Mouse (Mus musculus) hindbrain, embryonic 14.5 days (tissue): Measurements from ENCODE around the gene Pde6h. TPM values are rescaled to one million over a fixed set of nuclear protein-coding genes. Genes with fewer than 3 reads are reported as not detected.
"Not testable (repeated sequence)": the region's sequence is repeated elsewhere in the genome, so short reads cannot be mapped to it uniquely, and the experiment has no call there.

Source experiments
- ATAC-seq: fragments of 200-750 bp; cut with Nextera tagmentation; 2 replicates; pipeline ENCODE4 v1.8.0; 2017; ENCODE audit warnings: moderate number of reproducible peaks, mild to moderate bottlenecking, moderate TSS enrichment, moderate library complexity; ENCODE audit not compliant: low FRiP score
- DNase-seq: peaks from one replicate; pipeline ENCODE4 v3.0.0-alpha.2; 2015; ENCODE audit warnings: low spot score
- H3K27ac ChIP-seq: fragments of 300-500 bp; sonication (generic); 2 replicates; pipeline ENCODE4 v1.5.1; 2014; ENCODE audit warnings: mild to moderate bottlenecking, moderate library complexity
- H3K27me3 ChIP-seq: fragments of 300-500 bp; sonication (generic); 2 replicates; pipeline ENCODE4 v1.6.1; 2014; ENCODE audit warnings: mild to moderate bottlenecking, low read length, mixed read lengths; ENCODE audit not compliant: control insufficient read depth, insufficient read depth
- H3K36me3 ChIP-seq: fragments of 300-500 bp; sonication (generic); replicated peaks from 2 replicates; pipeline ENCODE4 v1.6.1; 2014; ENCODE audit not compliant: control insufficient read depth, insufficient read depth
- H3K4me1 ChIP-seq: fragments of 300-500 bp; sonication (generic); replicated peaks from 2 replicates; pipeline ENCODE4 v1.6.1; 2014; ENCODE audit warnings: antibody characterized with exemption, low read length, mixed read lengths; ENCODE audit not compliant: control insufficient read depth, insufficient read depth
- H3K4me2 ChIP-seq: fragments of 300-500 bp; sonication (generic); replicated peaks from 2 replicates; pipeline ENCODE4 v1.6.1; 2014; ENCODE audit warnings: mild to moderate bottlenecking, moderate library complexity
- H3K4me3 ChIP-seq: fragments of 300-500 bp; sonication (generic); replicated peaks from 2 replicates; pipeline ENCODE4 v1.5.1; 2014; ENCODE audit warnings: mild to moderate bottlenecking, low read length
- H3K9ac ChIP-seq: fragments of 300-500 bp; sonication (generic); 2 replicates; pipeline ENCODE4 v1.6.1; 2014
- H3K9me3 ChIP-seq: fragments of 300-500 bp; sonication (generic); 2 replicates; pipeline ENCODE4 v1.6.1; 2016; ENCODE audit warnings: low read length; ENCODE audit not compliant: control insufficient read depth
- WGBS: fragments of 180-500 bp; shearing (Covaris S2); extraction: QIAGEN DNeasy Blood & Tissue Kit; methylation state at CpG from one replicate; pipeline ENCODE4 v1.1.7; 2014; 5-methylcytosine and 5-hydroxymethylcytosine counted together
- polyA plus RNA-seq: library from polyadenylated mRNA; unstranded; fragments of >200 nt; fragmentation: Nextera tagmentation; extraction: Ambion mirVana; gene quantifications from 2 replicates; pipeline ENCODE4 v1.2.1, GENCODE M21; 2014

Gene Pde6h
- polyA plus RNA-seq, 1 experiment from 2014 or later, result 0.48 TPM

GRCm38 (mm10) chr6:136957062-136957461, 33.4 kb downstream of the Pde6h start:
- H3K4me2 ChIP-seq, result no peak overlapping the region
- H3K36me3 ChIP-seq, result no peaks in the 10 kb centered on the region
- no peak overlapping the region for H3K27ac ChIP-seq
- H3K4me1 ChIP-seq, result no peaks in the 10 kb centered on the region
- no peak overlapping the region for H3K4me3 ChIP-seq
- no peaks in the 10 kb centered on the region for H3K9me3 ChIP-seq
- ATAC-seq (no peak; the same call in 1 of the 2 replicates), DNase-seq (no peak)
- no peak overlapping the region for H3K9ac ChIP-seq
- no peaks in the 10 kb centered on the region for H3K27me3 ChIP-seq
- WGBS, result 47% methylated on average over 7 of the region's 7 CpGs

DNA sequence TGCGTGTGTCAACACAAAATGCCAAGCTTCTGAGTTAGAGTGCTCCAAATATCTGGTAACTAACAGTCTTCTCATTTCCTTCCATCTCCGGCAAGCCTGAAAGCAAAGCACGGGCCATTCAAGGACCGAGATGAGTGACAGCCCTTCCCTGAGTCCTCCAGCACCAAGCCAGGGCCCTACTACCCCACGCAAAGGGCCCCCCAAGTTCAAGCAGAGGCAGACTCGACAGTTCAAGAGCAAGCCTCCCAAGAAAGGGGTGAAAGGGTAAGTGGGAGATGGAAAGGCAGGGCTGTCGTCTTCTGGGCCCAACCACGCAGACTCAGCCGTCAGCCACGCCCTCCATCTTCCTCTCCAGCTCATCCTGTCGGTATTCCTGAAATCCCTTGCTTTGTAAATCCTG, 35.5 kb downstream of the Pde6h start:
- WGBS, result 71% methylated on average over 11 of the region's 11 CpGs
- H3K9ac ChIP-seq, result no peak overlapping the region

GRCm38 (mm10) chr6:136962957-136963356, 39.3 kb downstream of the Pde6h start:
- no peak for ATAC-seq
- H3K4me3 ChIP-seq, result no peak overlapping the region

More for the DNA sequence above, 35.5 kb downstream of the Pde6h start:
- Histone ChIP-seq H3K4me1 (no peaks in the 10 kb centered on the region), H3K27me3 (no peaks in the 10 kb centered on the region), H3K4me2 (no peak overlapping the region), H3K9me3 (no peaks in the 10 kb centered on the region), H3K4me3 (no peak overlapping the region), H3K27ac (no peak overlapping the region), H3K36me3 (no peaks in the 10 kb centered on the region)
- ATAC-seq, result no peak
- no peak for DNase-seq

DNA sequence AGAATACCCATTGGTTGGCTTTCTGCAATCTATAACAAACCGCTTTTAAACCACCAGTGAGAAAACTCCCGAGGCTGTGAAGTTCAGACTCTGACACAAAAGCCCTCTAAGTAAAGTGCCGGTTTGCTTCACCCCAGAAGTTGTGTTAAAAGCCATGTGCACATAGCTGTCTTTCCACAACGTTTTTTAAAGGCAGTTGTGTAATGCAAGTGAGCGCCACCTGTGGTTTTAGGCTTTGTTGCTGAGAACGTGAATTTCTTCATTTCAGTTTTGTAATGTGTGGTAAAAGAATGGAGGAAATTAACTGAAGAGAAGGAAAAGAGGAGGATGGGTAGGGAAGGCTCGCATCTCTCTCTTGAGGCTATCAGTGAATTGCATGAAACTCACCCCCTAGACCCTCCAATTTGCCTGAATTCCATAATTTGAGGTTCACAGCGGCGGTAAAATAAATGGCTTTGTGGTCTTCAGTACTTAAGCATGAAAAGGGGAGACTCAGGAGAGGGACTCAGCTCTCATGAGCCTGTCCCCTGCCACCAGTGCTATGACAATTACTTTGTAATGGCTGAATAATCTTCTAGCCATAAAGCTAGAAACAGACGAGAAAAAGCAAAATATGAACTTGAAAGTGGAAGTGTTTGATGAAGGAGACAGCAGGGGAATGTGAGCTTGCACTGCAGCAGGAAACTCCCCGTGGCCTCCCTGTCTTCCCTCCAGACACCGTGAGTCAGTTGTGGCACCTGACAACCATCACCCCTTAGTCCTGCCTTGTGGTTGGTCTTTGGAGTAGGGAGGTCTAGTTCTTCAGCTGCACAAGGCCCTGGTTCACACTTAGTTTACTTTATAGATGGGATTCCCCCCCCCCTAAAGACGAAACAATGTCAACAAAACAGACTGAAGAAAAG, 41.2 kb downstream of the Pde6h start:
- H3K4me2 ChIP-seq, result no peak overlapping the region
- no peak for ATAC-seq
- 73% methylated on average over 13 of the region's 13 CpGs for WGBS
- H3K27ac ChIP-seq, result no peak overlapping the region
- no peaks in the 10 kb centered on the region for H3K9me3 ChIP-seq
- no peak overlapping the region for H3K4me3 ChIP-seq
- no peak for DNase-seq
- H3K9ac ChIP-seq, result no peak overlapping the region
- no peaks in the 10 kb centered on the region for H3K27me3 ChIP-seq
- no peaks in the 10 kb centered on the region for H3K4me1 ChIP-seq
- no peaks in the 10 kb centered on the region for H3K36me3 ChIP-seq

More at GRCm38 (mm10) chr6:136962957-136963356, 39.3 kb downstream of the Pde6h start:
- no peaks in the 10 kb centered on the region for H3K4me1 ChIP-seq
- H3K36me3 ChIP-seq, result no peaks in the 10 kb centered on the region
- no peak overlapping the region for H3K9ac ChIP-seq
- WGBS, result 90% methylated on average over 11 of the region's 11 CpGs
- DNase-seq, result no peak
- H3K9me3 ChIP-seq, result no peaks in the 10 kb centered on the region
- no peak overlapping the region for H3K4me2 ChIP-seq
- no peaks in the 10 kb centered on the region for H3K27me3 ChIP-seq
- no peak overlapping the region for H3K27ac ChIP-seq

GRCm38 (mm10) chr6:136965912-136966311, 42.3 kb downstream of the Pde6h start:
- no peak overlapping the region for H3K27ac ChIP-seq
- 77% methylated on average over 10 of the region's 10 CpGs for WGBS
- H3K4me3 ChIP-seq, result no peak overlapping the region
- H3K4me2 ChIP-seq, result no peak overlapping the region
- no peaks in the 10 kb centered on the region for H3K36me3 ChIP-seq
- no peaks in the 10 kb centered on the region for H3K9me3 ChIP-seq
- H3K27me3 ChIP-seq, result no peaks in the 10 kb centered on the region
- H3K9ac ChIP-seq, result no peak overlapping the region
- no peaks in the 10 kb centered on the region for H3K4me1 ChIP-seq
- ATAC-seq, result no peak
- no peak for DNase-seq

DNA sequence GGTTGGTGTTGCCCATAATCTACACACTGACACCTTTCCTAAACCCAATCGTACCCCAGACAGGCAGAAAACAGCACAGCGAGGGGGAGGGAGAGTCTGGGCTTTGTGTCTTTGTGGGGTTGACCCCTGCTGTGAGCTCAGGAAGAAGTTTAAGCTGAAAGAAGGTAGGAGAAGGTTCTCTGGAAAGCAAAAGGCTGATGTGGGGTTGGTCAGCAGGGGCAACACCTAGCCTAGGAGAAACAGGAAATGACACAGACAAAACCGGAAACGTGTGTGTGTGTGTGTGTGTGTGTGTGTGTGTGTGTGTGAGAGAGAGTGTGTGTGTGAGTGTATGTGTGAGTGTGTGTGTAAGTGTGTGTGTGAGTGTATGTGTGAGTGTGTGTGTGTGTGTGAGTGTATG, 43.8 kb downstream of the Pde6h start:
- no peaks in the 10 kb centered on the region for H3K36me3 ChIP-seq
- ATAC-seq (no peak), DNase-seq (no peak)
- 66% methylated on average over 4 of the region's 4 CpGs for WGBS
- no peak overlapping the region for H3K4me3 ChIP-seq
- no peaks in the 10 kb centered on the region for H3K27me3 ChIP-seq
- H3K4me2 ChIP-seq, result no peak overlapping the region
- H3K9ac ChIP-seq, result no peak overlapping the region
- H3K27ac ChIP-seq, result no peak overlapping the region
- H3K9me3 ChIP-seq, result no peaks in the 10 kb centered on the region
- no peaks in the 10 kb centered on the region for H3K4me1 ChIP-seq

- not testable (repeated sequence) for H3K9me3 ChIP-seq, H3K9ac ChIP-seq, H3K4me2 ChIP-seq, ATAC-seq, H3K27ac ChIP-seq, H3K4me1 ChIP-seq, H3K27me3 ChIP-seq, H3K4me3 ChIP-seq, H3K36me3 ChIP-seq
- WGBS, result 52% methylated on average over 4 of the region's 4 CpGs
- DNase-seq, result peak; percentile 66
Observed at GRCm38 (mm10) chr6:136968877-136969276, 45.2 kb downstream of the Pde6h start.

DNA sequence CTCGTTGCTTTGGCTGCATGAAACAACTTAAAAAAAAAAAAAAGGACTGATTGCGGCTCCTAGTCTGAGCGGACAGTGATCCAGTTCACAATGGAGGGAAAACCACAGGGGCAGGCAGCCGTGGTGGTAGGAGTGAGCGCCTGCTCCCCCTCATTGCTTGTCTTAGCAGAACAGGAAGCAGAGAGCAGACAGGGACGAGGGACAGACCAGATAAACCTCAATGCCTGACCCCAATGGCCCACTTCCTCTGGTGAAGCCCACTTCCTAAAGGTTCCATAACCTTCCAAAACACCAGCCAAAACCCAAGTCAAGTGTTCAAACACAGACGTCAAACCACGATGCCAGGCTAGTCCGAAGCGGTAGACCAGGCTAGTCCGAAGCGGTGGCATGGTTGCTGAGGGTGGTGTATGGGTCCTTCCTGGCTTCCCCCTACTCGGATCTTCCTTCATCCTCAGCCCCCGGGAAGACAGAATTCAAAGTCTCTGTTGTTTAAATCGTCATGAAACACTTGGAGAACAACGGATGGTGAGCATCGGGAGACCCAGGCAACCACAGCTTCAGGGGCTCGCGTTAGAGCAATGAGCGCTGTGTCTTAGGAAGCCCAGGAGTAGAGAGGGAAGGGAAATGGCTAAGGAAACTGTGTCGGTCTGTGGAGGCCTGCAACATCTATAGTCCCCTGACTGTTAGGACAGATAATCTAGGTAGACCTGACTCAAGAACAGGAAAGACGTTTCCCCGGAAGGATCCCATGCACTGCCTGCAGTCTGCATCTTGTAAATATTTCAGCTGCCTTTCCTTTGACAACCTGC, 55.8 kb downstream of the Pde6h start:
- no peak overlapping the region for H3K4me2 ChIP-seq
- DNase-seq (no peak), ATAC-seq (no peak)
- no peaks in the 10 kb centered on the region for H3K27me3 ChIP-seq
- no peak overlapping the region for H3K27ac ChIP-seq
- H3K9ac ChIP-seq, result no peak overlapping the region
- H3K9me3 ChIP-seq, result no peaks in the 10 kb centered on the region
- no peak overlapping the region for H3K4me3 ChIP-seq
- H3K36me3 ChIP-seq, result no peaks in the 10 kb centered on the region
- H3K4me1 ChIP-seq, result no peaks in the 10 kb centered on the region
- 88% methylated on average over 23 of the region's 23 CpGs for WGBS

- 32% methylated on average over 3 of the region's 3 CpGs for WGBS
- Histone ChIP-seq H3K4me2 (no peak overlapping the region), H3K4me1 (no peaks in the 10 kb centered on the region), H3K27me3 (no peaks in the 10 kb centered on the region), H3K27ac (no peak overlapping the region), H3K9me3 (no peaks in the 10 kb centered on the region), H3K4me3 (no peak overlapping the region), H3K36me3 (no peaks in the 10 kb centered on the region), H3K9ac (no peak overlapping the region)
- DNase-seq, result peak; percentile 80
- peak; percentile 57; the same call in 1 of the 2 replicates for ATAC-seq
Observed at GRCm38 (mm10) chr6:136980331-136980746, 56.7 kb downstream of the Pde6h start.
